Mouse (Mus musculus): ENCODE data around the gene Dscam. TPM values are rescaled to one million over a fixed set of nuclear protein-coding genes. Genes with fewer than 3 reads are reported as not detected.

The Dscam gene
- polyA plus RNA-seq, 1 experiment from 2014 or later, result 0.13 TPM

- peak; percentile 51; the same call in 1 of the 2 replicates for ATAC-seq (ENCODE audit: low FRiP score, low read depth)
- H3K4me3 ChIP-seq, result no peak overlapping the region
- peaks cover 17% of the 10 kb centered on the region for H3K4me1 ChIP-seq
- no peak overlapping the region for H3K27ac ChIP-seq
- H3K4me2 ChIP-seq (replicated peaks), result no peak overlapping the region
- H3K9me3 ChIP-seq, result no peaks in the 10 kb centered on the region
- H3K27me3 ChIP-seq, result no peaks in the 10 kb centered on the region
- WGBS, result 51% methylated on average over 4 of the region's 4 CpGs
- no peaks in the 10 kb centered on the region for H3K36me3 ChIP-seq
- no peak overlapping the region for H3K9ac ChIP-seq
These were observed 161.2 kb downstream of the Dscam start for GRCm38 (mm10) chr16:97009116-97010055.

- ATAC-seq (ENCODE audit: low FRiP score, low read depth), result no peak
- no peak overlapping the region for H3K4me3 ChIP-seq
- H3K4me1 ChIP-seq, result peaks cover 17% of the 10 kb centered on the region
- H3K27me3 ChIP-seq, result no peaks in the 10 kb centered on the region
- no peak overlapping the region for H3K27ac ChIP-seq
- H3K4me2 ChIP-seq (replicated peaks), result no peak overlapping the region
- no peaks in the 10 kb centered on the region for H3K9me3 ChIP-seq
- H3K9ac ChIP-seq, result no peak overlapping the region
- 41% methylated on average over 11 of the region's 11 CpGs for WGBS
- H3K36me3 ChIP-seq, result no peaks in the 10 kb centered on the region
These were observed 162.5 kb downstream of the Dscam start for GRCm38 (mm10) chr16:97007892-97008527.

DNA sequence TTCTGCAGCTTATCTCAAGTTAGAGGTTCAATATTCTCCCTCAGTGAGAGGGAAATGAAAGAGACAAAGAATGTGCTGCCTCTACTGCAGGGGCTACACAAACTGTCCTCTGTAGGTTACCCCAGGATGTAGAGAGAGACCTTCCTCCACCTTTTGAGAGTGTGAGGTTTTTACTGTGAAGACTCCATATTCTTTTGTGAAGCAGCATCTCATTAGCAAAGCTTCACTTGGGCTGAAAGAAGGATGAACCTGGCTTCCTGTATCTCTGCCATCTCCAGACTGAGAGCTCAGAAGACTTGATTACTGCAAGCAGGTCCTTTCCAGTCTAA, 163.7 kb downstream of the Dscam start:
- H3K27ac ChIP-seq, result no peak overlapping the region
- peaks cover 17% of the 10 kb centered on the region for H3K4me1 ChIP-seq
- H3K4me3 ChIP-seq, result no peak overlapping the region
- no peaks in the 10 kb centered on the region for H3K9me3 ChIP-seq
- no peaks in the 10 kb centered on the region for H3K27me3 ChIP-seq
- no peak overlapping the region for H3K4me2 ChIP-seq (replicated peaks)
- H3K9ac ChIP-seq, result no peak overlapping the region
- no peaks in the 10 kb centered on the region for H3K36me3 ChIP-seq
- ATAC-seq (ENCODE audit: low FRiP score, low read depth), result no peak

DNA sequence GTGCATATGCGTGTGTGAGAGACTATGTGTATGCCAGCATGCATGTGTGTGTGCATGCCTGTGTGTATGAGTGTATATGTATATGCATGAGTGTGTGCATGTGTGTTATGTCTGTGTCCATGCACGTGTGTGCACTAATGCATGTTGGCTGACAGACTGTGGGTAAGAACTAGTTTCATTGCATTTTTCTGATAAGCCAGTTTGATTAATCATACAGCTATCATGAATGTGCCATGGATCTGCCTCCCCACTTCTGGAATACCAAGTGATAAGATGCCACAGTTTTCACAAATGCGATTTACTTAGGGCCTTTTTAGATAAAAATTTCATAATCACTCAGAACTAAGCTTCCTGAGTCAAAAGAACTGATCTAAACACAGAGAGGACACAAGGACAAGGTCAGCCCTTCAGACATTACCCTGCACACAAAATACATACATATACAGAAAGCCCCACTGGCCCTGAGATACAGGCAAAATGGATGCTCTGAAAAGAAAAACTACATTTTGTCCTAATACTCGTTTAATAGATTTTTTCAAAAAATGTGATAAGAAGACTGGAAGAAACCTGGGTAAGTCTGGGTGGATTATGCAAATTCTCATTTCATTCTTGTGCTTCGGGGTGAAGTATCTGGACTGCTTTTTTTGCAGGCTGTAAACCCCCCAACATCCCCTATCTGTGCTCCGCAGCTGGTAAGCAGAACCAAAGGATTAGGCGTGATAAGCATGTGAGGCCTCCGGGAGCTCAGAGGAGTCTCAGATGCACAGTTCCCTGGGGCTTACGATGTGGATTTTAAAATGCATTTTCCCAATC, 164.3 kb downstream of the Dscam start:
- H3K4me2 ChIP-seq (replicated peaks), result no peak overlapping the region
- WGBS, result 67% methylated on average over 9 of the region's 9 CpGs
- no peak for ATAC-seq (ENCODE audit: low FRiP score, low read depth)
- H3K36me3 ChIP-seq, result no peaks in the 10 kb centered on the region
- H3K27me3 ChIP-seq, result no peaks in the 10 kb centered on the region
- no peak overlapping the region for H3K9ac ChIP-seq
- H3K27ac ChIP-seq, result no peak overlapping the region
- H3K4me3 ChIP-seq, result no peak overlapping the region
- H3K4me1 ChIP-seq, result peaks cover 17% of the 10 kb centered on the region
- H3K9me3 ChIP-seq, result no peaks in the 10 kb centered on the region

GRCm38 (mm10) chr16:97003965-97004364, 166.6 kb downstream of the Dscam start:
- 65% methylated on average over 1 of the region's 1 CpGs for WGBS
- Histone ChIP-seq H3K4me3 (no peak overlapping the region), H3K4me2 (replicated peaks) (no peak overlapping the region), H3K27ac (no peak overlapping the region), H3K4me1 (peaks cover 10% of the 10 kb centered on the region), H3K9me3 (no peaks in the 10 kb centered on the region), H3K27me3 (no peaks in the 10 kb centered on the region), H3K9ac (no peak overlapping the region), H3K36me3 (no peaks in the 10 kb centered on the region)
- ATAC-seq (ENCODE audit: low FRiP score, low read depth), result no peak

DNA sequence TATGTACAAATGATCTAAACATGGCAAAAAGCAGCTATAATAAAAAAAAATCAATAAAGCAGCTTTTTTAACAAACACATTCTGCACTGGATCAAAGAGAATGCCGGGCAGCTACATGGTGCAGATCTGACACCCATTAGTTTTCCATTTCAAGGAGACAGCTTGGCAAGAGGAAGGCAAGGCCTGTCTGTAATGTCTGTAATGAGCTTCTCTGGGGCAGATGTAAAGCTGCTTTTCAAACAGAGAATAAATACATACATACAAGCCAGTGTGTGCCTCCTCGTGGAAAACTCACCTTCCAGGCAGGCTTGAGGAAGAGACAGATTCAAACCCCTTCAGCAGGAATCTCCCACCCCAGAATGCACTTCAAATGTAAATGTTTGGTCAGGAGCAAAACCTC, 167.7 kb downstream of the Dscam start:
- no peak overlapping the region for H3K27ac ChIP-seq
- no peak overlapping the region for H3K4me2 ChIP-seq (replicated peaks)
- no peak overlapping the region for H3K4me3 ChIP-seq
- H3K4me1 ChIP-seq, result peaks cover 9% of the 10 kb centered on the region
- no peaks in the 10 kb centered on the region for H3K36me3 ChIP-seq
- H3K27me3 ChIP-seq, result no peaks in the 10 kb centered on the region
- no peak for ATAC-seq (ENCODE audit: low FRiP score, low read depth)
- no peaks in the 10 kb centered on the region for H3K9me3 ChIP-seq
- no peak overlapping the region for H3K9ac ChIP-seq
- WGBS, result 27% methylated on average over 2 of the region's 2 CpGs

DNA sequence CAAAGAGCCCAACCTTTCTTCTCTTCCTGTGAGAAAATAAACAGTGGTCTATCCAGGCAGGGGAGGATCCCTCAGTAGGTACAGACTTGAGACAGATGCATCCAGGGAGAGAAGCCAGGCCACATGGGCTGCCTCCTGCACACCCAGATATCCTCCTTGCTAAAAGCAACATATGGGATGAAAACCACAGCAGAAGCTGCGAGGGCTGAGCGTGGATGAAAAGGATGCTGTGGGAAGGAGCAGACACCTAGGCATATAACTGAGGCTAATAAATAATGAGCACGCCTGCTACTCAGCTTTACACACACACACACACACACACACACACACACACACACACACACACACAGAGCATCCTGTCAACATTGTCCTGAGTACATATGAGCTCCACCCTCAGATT, 168.4 kb downstream of the Dscam start:
- no peak for ATAC-seq (ENCODE audit: low FRiP score, low read depth)
- H3K4me1 ChIP-seq, result peaks cover 3% of the 10 kb centered on the region; the same call in 1 of the 2 replicates
- no peak overlapping the region for H3K9ac ChIP-seq
- no peak overlapping the region for H3K4me2 ChIP-seq (replicated peaks)
- no peak overlapping the region for H3K27ac ChIP-seq
- H3K4me3 ChIP-seq, result no peak overlapping the region
- H3K27me3 ChIP-seq, result no peaks in the 10 kb centered on the region
- no peaks in the 10 kb centered on the region for H3K36me3 ChIP-seq
- WGBS, result 53% methylated on average over 3 of the region's 3 CpGs
- no peaks in the 10 kb centered on the region for H3K9me3 ChIP-seq

GRCm38 (mm10) chr16:96996854-96997253, 173.7 kb downstream of the Dscam start:
- no peak overlapping the region for H3K27ac ChIP-seq
- H3K4me3 ChIP-seq, result no peak overlapping the region
- H3K27me3 ChIP-seq, result no peaks in the 10 kb centered on the region
- H3K4me1 ChIP-seq, result no peaks in the 10 kb centered on the region
- no peaks in the 10 kb centered on the region for H3K9me3 ChIP-seq
- ATAC-seq (ENCODE audit: low FRiP score, low read depth), result no peak
- WGBS, result 68% methylated on average over 3 of the region's 3 CpGs
- no peaks in the 10 kb centered on the region for H3K36me3 ChIP-seq
- H3K9ac ChIP-seq, result no peak overlapping the region
- H3K4me2 ChIP-seq (replicated peaks), result no peak overlapping the region

DNA sequence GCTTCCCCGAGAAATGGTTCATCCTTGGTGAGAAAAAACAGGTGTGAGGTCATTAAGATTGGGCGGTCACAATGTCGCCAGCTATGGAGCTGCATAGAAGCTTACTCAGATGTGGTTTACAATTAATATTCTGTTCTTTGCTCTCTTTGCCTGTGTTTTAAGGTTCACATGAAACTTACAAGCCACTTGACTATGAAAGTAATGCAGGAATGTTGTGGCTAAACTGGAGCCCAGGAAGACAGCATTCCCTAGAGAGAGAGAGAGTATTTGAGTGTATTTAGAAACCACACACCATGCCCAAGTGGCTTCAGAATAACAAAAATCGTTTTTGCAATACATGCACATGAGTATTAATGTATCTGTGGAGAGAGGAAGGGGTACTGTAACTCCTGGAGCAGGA, 174.7 kb downstream of the Dscam start:
- Histone ChIP-seq H3K4me1 (no peaks in the 10 kb centered on the region), H3K9ac (no peak overlapping the region), H3K27ac (no peak overlapping the region), H3K4me3 (no peak overlapping the region), H3K36me3 (no peaks in the 10 kb centered on the region), H3K4me2 (replicated peaks) (no peak overlapping the region), H3K27me3 (no peaks in the 10 kb centered on the region), H3K9me3 (no peaks in the 10 kb centered on the region)
- no peak for ATAC-seq (ENCODE audit: low FRiP score, low read depth)
- 67% methylated on average over 4 of the region's 4 CpGs for WGBS

DNA sequence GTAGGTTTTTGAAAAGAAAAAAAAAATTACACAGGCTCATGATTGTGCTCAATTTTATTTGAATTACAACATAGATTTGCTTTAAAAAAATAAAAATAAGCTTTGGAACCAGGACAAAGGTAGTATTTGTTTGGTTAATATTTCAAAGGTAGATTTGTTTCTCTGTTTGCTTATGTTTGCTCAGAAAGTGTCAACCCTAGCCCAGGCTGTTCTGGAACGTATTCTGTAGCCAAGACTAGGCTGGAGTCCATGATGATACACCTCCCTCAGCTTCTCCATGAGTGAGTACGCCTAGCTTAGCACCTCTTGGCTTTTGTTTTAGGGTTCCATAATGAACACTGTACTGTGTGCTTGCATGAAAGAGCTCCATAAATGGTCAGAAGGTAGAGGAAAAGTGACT, 183.2 kb downstream of the Dscam start:
- Histone ChIP-seq H3K4me1 (no peaks in the 10 kb centered on the region), H3K4me2 (replicated peaks) (no peak overlapping the region), H3K9me3 (no peaks in the 10 kb centered on the region), H3K27ac (no peak overlapping the region), H3K36me3 (no peaks in the 10 kb centered on the region), H3K4me3 (no peak overlapping the region), H3K9ac (no peak overlapping the region), H3K27me3 (no peaks in the 10 kb centered on the region)
- no peak for ATAC-seq (ENCODE audit: low FRiP score, low read depth)
- WGBS, result 71% methylated on average over 2 of the region's 2 CpGs

DNA sequence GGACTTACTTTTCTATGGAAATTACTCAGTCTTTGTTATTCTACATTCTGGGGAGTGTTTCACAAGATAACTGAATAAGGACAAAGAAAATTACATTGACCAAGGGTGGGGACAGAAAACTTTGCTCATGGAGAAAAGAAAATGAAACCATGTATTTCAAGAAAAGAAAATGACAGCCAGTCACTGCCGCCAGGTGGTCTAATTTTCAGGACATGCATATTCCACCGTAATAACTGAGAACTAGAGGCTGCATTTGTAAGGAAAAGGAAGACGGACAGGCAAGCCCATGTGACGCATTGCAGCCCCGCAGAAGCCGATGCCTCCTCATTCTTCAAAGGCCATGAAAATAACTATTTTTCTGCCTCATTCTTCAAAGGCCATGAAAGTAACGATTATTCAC, 197.3 kb downstream of the Dscam start:
- H3K27me3 ChIP-seq, result no peaks in the 10 kb centered on the region
- WGBS, result 69% methylated on average over 7 of the region's 7 CpGs
- no peak for ATAC-seq (ENCODE audit: low FRiP score, low read depth)
- no peak overlapping the region for H3K27ac ChIP-seq
- no peak overlapping the region for H3K4me2 ChIP-seq (replicated peaks)
- H3K9me3 ChIP-seq, result no peaks in the 10 kb centered on the region
- no peak overlapping the region for H3K9ac ChIP-seq
- H3K4me3 ChIP-seq, result no peak overlapping the region
- H3K4me1 ChIP-seq, result no peaks in the 10 kb centered on the region
- H3K36me3 ChIP-seq, result no peaks in the 10 kb centered on the region

DNA sequence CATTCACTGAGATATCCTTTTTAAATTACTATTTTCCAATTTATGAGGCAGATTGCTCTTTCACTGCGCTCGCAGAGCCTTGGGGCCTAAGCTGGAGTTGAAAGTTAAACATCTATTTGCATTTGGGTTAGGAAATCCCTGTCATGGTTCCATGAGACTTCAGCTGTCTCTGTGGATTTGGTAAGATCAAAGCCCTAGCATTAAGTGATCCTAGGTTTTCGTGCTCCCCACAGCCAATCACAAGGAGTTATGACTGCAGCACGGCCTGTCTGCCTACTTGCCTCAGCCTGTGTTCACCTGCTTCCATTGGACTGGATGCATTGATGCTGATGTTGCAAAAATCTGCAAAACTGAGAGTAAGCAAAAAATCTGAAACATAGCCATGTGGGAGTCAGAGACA, 198.8 kb downstream of the Dscam start:
- no peak overlapping the region for H3K27ac ChIP-seq
- 77% methylated on average over 4 of the region's 4 CpGs for WGBS

More for the DNA sequence above, 198.8 kb downstream of the Dscam start:
- no peak overlapping the region for H3K9ac ChIP-seq
- no peak overlapping the region for H3K4me2 ChIP-seq (replicated peaks)
- H3K4me1 ChIP-seq, result no peaks in the 10 kb centered on the region
- H3K36me3 ChIP-seq, result no peaks in the 10 kb centered on the region
- H3K9me3 ChIP-seq, result no peaks in the 10 kb centered on the region
- H3K27me3 ChIP-seq, result no peaks in the 10 kb centered on the region
- ATAC-seq (ENCODE audit: low FRiP score, low read depth), result no peak
- no peak overlapping the region for H3K4me3 ChIP-seq
